Mouse (Mus musculus) liver, embryonic 16.5 days (tissue): ENCODE measurements at regions not wholly inside any gene's neighbourhood (a gene's known extent, or its start where the extent isn't known, plus 50 kb on each side); places are given as distances from the start of the nearest gene placed in this dataset.

Experiments used
- ATAC-seq: fragments of 200-750 bp; cut with Nextera tagmentation; 2 replicates; pipeline ENCODE4 v1.8.0; 2017; ENCODE audit warnings: low read depth, mild to moderate bottlenecking, moderate number of reproducible peaks, moderate library complexity
- H3K27ac ChIP-seq: fragments of 300-500 bp; sonication (generic); 2 replicates; pipeline ENCODE4 v1.5.1; 2014; ENCODE audit warnings: mild to moderate bottlenecking, low read length
- H3K27me3 ChIP-seq: fragments of 300-500 bp; sonication (generic); 2 replicates; pipeline ENCODE4 v1.6.1; 2014; ENCODE audit warnings: low read depth, low read length, mixed read lengths; ENCODE audit not compliant: control insufficient read depth, insufficient read depth
- H3K36me3 ChIP-seq: fragments of 300-500 bp; sonication (generic); 2 replicates; pipeline ENCODE4 v1.6.1; 2014; ENCODE audit warnings: mild to moderate bottlenecking; ENCODE audit not compliant: control insufficient read depth, insufficient read depth
- H3K4me1 ChIP-seq: fragments of 300-500 bp; sonication (generic); 2 replicates; pipeline ENCODE4 v1.6.1; 2014; ENCODE audit warnings: low read depth, low read length, mixed read lengths; ENCODE audit not compliant: control insufficient read depth
- H3K4me2 ChIP-seq: fragments of 300-500 bp; sonication (generic); 2 replicates; pipeline ENCODE4 v1.6.1; 2014; ENCODE audit warnings: low read depth, low read length, mixed read lengths
- H3K4me3 ChIP-seq: fragments of 300-500 bp; sonication (generic); 2 replicates; pipeline ENCODE4 v1.5.1; 2014; ENCODE audit warnings: low read depth, mild to moderate bottlenecking, low read length
- H3K9ac ChIP-seq: fragments of 300-500 bp; sonication (generic); 2 replicates; pipeline ENCODE4 v1.6.1; 2014; ENCODE audit warnings: low read depth, low read length
- H3K9me3 ChIP-seq: fragments of 300-500 bp; sonication (generic); replicated peaks from 2 replicates; pipeline ENCODE4 v1.6.1; 2016; ENCODE audit warnings: low read length; ENCODE audit not compliant: control insufficient read depth
- WGBS: fragments of 180-500 bp; shearing (Covaris S2); extraction: QIAGEN DNeasy Blood & Tissue Kit; methylation state at CpG from one replicate; pipeline ENCODE4 v1.1.7; 2014; ENCODE audit not compliant: insufficient replicate concordance; 5-methylcytosine and 5-hydroxymethylcytosine counted together

DNA sequence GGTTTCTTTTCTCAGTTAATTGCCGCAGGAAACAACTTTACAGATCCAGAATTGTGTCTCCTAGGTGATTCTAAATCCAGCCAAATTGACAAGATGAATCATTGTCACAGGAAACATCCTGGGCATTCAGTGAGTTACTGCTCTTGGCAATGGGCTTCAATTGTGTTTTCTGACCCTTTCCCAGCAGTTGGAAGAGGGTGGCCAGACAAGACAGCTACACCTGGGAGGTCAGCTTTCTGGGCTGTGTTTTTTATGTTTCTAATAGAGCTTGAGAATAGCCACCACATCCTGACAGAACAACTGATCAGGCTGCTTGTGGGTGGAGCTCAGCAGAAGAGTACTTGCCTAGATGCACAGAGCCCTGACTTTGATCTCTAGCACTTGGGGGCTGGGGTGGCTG lies 87.0 kb upstream of the Foxa2 start:
- WGBS = 70% methylated on average over 1 of the region's 1 CpGs
- Histone ChIP-seq H3K36me3 (no peaks in the 10 kb centered on the region), H3K4me3 (no peak overlapping the region), H3K27ac (no peak overlapping the region), H3K4me1 (no peaks in the 10 kb centered on the region), H3K9ac (no peak overlapping the region), H3K27me3 (no peaks in the 10 kb centered on the region), H3K4me2 (no peak overlapping the region), H3K9me3 (no peaks in the 10 kb centered on the region)
- no peak for ATAC-seq

GRCm38 (mm10) chr2:148141936-148142335 lies 95.2 kb upstream of the Foxa2 start:
- Histone ChIP-seq H3K27me3 (no peaks in the 10 kb centered on the region), H3K27ac (no peak overlapping the region), H3K9me3 (no peaks in the 10 kb centered on the region), H3K4me1 (no peaks in the 10 kb centered on the region), H3K4me3 (no peak overlapping the region), H3K36me3 (no peaks in the 10 kb centered on the region), H3K4me2 (no peak overlapping the region), H3K9ac (no peak overlapping the region)
- ATAC-seq = no peak
- WGBS = 20% methylated on average over 4 of the region's 4 CpGs

DNA sequence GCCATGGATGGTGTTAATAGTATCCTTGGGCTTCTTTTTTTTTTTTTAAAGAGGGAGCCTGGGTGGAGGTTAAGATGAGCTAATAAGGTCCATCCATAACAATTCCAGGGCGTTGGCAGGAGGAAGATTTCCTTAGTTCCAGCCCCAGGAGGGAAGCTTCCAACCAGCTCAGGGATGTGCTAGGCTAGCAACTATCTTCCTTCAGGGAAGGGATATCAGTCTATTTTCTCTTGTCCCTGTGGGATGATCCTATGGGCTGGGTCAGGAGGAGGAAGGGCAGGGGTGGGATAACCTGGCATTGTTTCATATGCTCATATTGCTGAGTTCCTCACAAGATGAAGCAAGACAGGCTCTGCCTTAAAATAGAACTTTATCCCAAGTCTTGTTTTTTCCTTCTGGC lies 98.0 kb upstream of the Foxa2 start:
- WGBS = 9% methylated on average over 1 of the region's 1 CpGs
- H3K36me3 ChIP-seq = no peaks in the 10 kb centered on the region

GRCm38 (mm10) chr2:148148272-148148671 lies 101.5 kb upstream of the Foxa2 start:
- Histone ChIP-seq H3K27ac (no peak overlapping the region), H3K9ac (no peak overlapping the region), H3K4me3 (no peak overlapping the region), H3K4me2 (no peak overlapping the region), H3K36me3 (no peaks in the 10 kb centered on the region), H3K27me3 (no peaks in the 10 kb centered on the region), H3K9me3 (no peaks in the 10 kb centered on the region), H3K4me1 (no peaks in the 10 kb centered on the region)
- no peak for ATAC-seq

More for the DNA sequence above, 98.0 kb upstream of the Foxa2 start:
- no peak for ATAC-seq
- Histone ChIP-seq H3K9me3 (no peaks in the 10 kb centered on the region), H3K4me1 (no peaks in the 10 kb centered on the region), H3K4me2 (no peak overlapping the region), H3K9ac (no peak overlapping the region), H3K27me3 (no peaks in the 10 kb centered on the region), H3K27ac (no peak overlapping the region), H3K4me3 (no peak overlapping the region)

GRCm38 (mm10) chr2:148149426-148149825 lies 102.7 kb upstream of the Foxa2 start:
- H3K4me2 ChIP-seq = no peak overlapping the region
- H3K27ac ChIP-seq = no peak overlapping the region
- no peaks in the 10 kb centered on the region for H3K36me3 ChIP-seq
- WGBS = 57% methylated on average over 1 of the region's 1 CpGs
- H3K9me3 ChIP-seq = no peaks in the 10 kb centered on the region
- H3K27me3 ChIP-seq = no peaks in the 10 kb centered on the region
- no peak for ATAC-seq
- H3K9ac ChIP-seq = no peak overlapping the region
- H3K4me1 ChIP-seq = no peaks in the 10 kb centered on the region
- H3K4me3 ChIP-seq = no peak overlapping the region

DNA sequence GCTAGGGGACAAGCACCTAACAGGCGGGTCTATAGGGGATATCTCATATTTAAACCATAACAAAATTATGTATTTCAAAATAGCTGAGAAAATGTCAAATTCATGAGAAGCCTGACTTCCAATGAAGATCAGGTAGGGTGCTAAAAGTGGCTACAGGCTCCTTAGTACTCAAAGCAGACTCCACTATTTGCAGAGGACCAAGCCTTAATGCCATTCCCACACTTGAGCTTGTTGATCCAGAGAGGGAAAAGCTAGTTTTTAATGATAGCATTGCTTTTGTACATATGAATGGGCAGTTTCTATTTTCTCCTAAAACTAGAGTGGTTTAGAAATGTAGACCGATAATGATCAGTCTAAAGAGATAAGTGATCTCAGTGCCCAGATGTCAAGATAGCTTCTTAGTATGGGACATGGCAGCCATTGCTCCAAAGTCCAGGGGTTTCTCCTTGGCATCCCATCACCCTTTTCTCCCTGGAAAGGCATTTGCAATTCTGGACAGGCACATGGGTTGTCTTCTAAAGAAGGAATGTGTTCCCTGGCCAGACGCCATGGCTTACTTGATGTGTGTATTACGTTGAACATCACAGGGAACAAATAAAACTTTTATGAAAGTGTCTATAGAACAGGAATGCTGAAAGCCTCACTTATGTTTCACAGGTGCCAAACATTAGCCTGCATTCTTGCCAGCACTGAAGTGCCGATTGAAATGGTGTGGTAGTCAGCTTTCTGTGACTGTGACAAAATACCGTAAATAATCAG lies 106.9 kb upstream of the Foxa2 start:
- 69% methylated on average over 6 of the region's 6 CpGs for WGBS
- Histone ChIP-seq H3K4me2 (no peak overlapping the region), H3K4me3 (no peak overlapping the region), H3K36me3 (no peaks in the 10 kb centered on the region), H3K27ac (no peak overlapping the region), H3K9me3 (no peaks in the 10 kb centered on the region), H3K27me3 (no peaks in the 10 kb centered on the region), H3K9ac (no peak overlapping the region), H3K4me1 (no peaks in the 10 kb centered on the region)
- no peak for ATAC-seq

DNA sequence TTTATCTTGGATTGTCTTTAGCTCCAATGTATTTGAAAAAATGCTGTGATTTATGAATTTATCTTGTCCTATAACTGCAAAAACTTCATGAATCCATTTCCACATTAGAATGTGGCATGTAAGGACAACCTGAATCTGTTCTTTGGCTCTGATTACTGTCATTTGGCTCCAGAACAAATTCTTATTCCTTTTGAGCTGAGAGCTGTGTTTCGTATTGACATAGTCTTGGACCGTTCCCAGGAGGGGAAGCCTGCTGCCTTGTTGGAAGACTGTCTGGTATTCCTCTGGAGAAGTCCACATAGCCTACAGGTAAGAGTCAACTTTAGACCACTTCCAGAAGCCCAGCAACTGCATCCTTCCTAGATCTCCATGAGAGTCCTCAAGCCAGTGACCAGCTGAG lies 109.4 kb upstream of the Foxa2 start:
- Histone ChIP-seq H3K4me3 (no peak overlapping the region), H3K36me3 (no peaks in the 10 kb centered on the region), H3K9me3 (no peaks in the 10 kb centered on the region), H3K4me2 (no peak overlapping the region), H3K27me3 (no peaks in the 10 kb centered on the region), H3K27ac (no peak overlapping the region), H3K9ac (no peak overlapping the region), H3K4me1 (no peaks in the 10 kb centered on the region)
- 63% methylated on average over 2 of the region's 2 CpGs for WGBS
- ATAC-seq = no peak

GRCm38 (mm10) chr2:148159028-148159600 lies 112.3 kb upstream of the Foxa2 start:
- Histone ChIP-seq H3K36me3 (no peaks in the 10 kb centered on the region), H3K9me3 (no peaks in the 10 kb centered on the region), H3K27ac (no peak overlapping the region), H3K4me1 (no peaks in the 10 kb centered on the region), H3K4me3 (no peak overlapping the region), H3K4me2 (no peak overlapping the region), H3K27me3 (no peaks in the 10 kb centered on the region), H3K9ac (no peak overlapping the region)
- WGBS = 47% methylated on average over 8 of the region's 8 CpGs
- ATAC-seq = no peak

DNA sequence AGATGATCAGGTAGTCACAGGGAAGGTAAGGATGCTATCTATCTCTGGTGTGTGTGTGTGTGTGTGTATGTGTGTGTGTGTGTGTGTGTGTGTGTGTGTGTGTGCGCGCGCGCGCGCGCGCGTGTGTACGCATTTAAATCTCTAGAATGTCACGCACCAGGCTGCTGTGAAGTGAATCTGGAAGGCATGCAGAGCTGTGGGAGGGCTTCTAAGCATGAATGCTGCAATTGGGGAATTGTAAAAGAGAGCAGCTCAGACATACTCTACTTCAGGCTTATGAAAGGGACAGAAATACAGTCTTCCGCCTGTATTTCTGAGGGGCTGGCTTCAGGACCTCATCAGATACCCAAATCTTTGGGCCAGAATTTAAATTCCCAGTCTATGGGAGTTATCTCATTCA lies 114.2 kb upstream of the Foxa2 start:
- WGBS = 88% methylated on average over 12 of the region's 12 CpGs
- no peaks in the 10 kb centered on the region for H3K27me3 ChIP-seq
- no peak overlapping the region for H3K4me3 ChIP-seq
- H3K4me1 ChIP-seq = no peaks in the 10 kb centered on the region
- H3K36me3 ChIP-seq = no peaks in the 10 kb centered on the region
- no peak for ATAC-seq
- no peak overlapping the region for H3K4me2 ChIP-seq
- H3K9ac ChIP-seq = no peak overlapping the region
- no peaks in the 10 kb centered on the region for H3K9me3 ChIP-seq
- H3K27ac ChIP-seq = no peak overlapping the region
